Mouse (Mus musculus) forebrain, postnatal 0 days (tissue): ENCODE results near the gene Prc1. TPM values are rescaled to one million over a fixed set of nuclear protein-coding genes. Genes with fewer than 3 reads are reported as not detected.

Experiments
- ATAC-seq: fragments of 200-750 bp; cut with Nextera tagmentation; 2 replicates; pipeline ENCODE4 v1.8.0; 2017; ENCODE audit warnings: mild to moderate bottlenecking, moderate library complexity
- DNase-seq: peaks from one replicate; pipeline ENCODE4 v3.0.0-alpha.2; 2015
- H3K27ac ChIP-seq: fragments of 300-500 bp; sonication (generic); 2 replicates; pipeline ENCODE4 v1.5.1; 2014; ENCODE audit warnings: low read depth, mild to moderate bottlenecking, antibody characterized with exemption, low read length, moderate library complexity, mixed read lengths
- H3K27me3 ChIP-seq: fragments of 300-500 bp; sonication (generic); 2 replicates; pipeline ENCODE4 v1.6.1; 2014; ENCODE audit warnings: mild to moderate bottlenecking, low read length, mixed read lengths; ENCODE audit not compliant: insufficient read depth
- H3K36me3 ChIP-seq: fragments of 300-500 bp; sonication (generic); 2 replicates; pipeline ENCODE4 v1.6.1; 2014; ENCODE audit warnings: mild to moderate bottlenecking, moderate library complexity; ENCODE audit not compliant: insufficient read depth
- H3K4me1 ChIP-seq: fragments of 300-500 bp; sonication (generic); 2 replicates; pipeline ENCODE4 v1.6.1; 2014; ENCODE audit warnings: antibody characterized with exemption; ENCODE audit not compliant: insufficient read depth
- H3K4me2 ChIP-seq: fragments of 300-500 bp; sonication (generic); 2 replicates; pipeline ENCODE4 v1.6.1; 2014; ENCODE audit warnings: low read depth, mild to moderate bottlenecking, moderate library complexity
- H3K4me3 ChIP-seq: fragments of 300-500 bp; sonication (generic); 2 replicates; pipeline ENCODE4 v1.5.1; 2014; ENCODE audit warnings: low read depth, low read length, mixed read lengths
- H3K9ac ChIP-seq: fragments of 300-500 bp; sonication (generic); 2 replicates; pipeline ENCODE4 v1.6.1; 2014; ENCODE audit warnings: mild to moderate bottlenecking
- H3K9me3 ChIP-seq: fragments of 300-500 bp; sonication (generic); 2 replicates; pipeline ENCODE4 v1.6.1; 2016; ENCODE audit warnings: low read length
- CTCF ChIP-seq: sonication (generic); IDR thresholded peaks from 2 replicates; pipeline ENCODE4 v1.5.1; 2016; ENCODE audit warnings: antibody characterized with exemption, control low read depth, low read depth
- WGBS: fragments of 180-500 bp; shearing (Covaris S2); extraction: QIAGEN DNeasy Blood & Tissue Kit; methylation state at CpG from one replicate; pipeline ENCODE4 v1.1.7; 2014; 5-methylcytosine and 5-hydroxymethylcytosine counted together
- polyA plus RNA-seq: library from polyadenylated mRNA; unstranded; fragments of >200 nt; fragmentation: Nextera tagmentation; extraction: Ambion mirVana; gene quantifications from 2 replicates; pipeline ENCODE4 v1.2.1, GENCODE M21; 2015
- total RNA-seq: library from RNA; depleted of rRNA; stranded (reverse); fragments of >200 nt; gene quantifications from 2 replicates; pipeline ENCODE4 v1.2.3, GENCODE M21; 2014

Gene Prc1
- total and polyA plus RNA-seq, 2 experiments from 2014 or later = 17.1 to 23.9 TPM

GRCm38 (mm10) chr7:80299568-80299967 lies 5.3 kb downstream of the Prc1 start:
- no peaks in the 10 kb centered on the region for H3K36me3 ChIP-seq
- no peaks in the 10 kb centered on the region for H3K9me3 ChIP-seq
- DNase-seq (no peak), ATAC-seq (no peak)
- H3K4me1 ChIP-seq = no peaks in the 10 kb centered on the region
- no peaks in the 10 kb centered on the region for H3K27me3 ChIP-seq
- no peak overlapping the region for H3K4me2 ChIP-seq
- 92% methylated on average over 3 of the region's 3 CpGs for WGBS
- H3K4me3 ChIP-seq = no peak overlapping the region
- no peak for TF ChIP-seq CTCF
- H3K9ac ChIP-seq = no peak overlapping the region
- no peak overlapping the region for H3K27ac ChIP-seq

GRCm38 (mm10) chr7:80301522-80301921 lies 7.3 kb downstream of the Prc1 start:
- Histone ChIP-seq H3K4me3 (no peak overlapping the region), H3K27ac (no peak overlapping the region), H3K4me1 (no peaks in the 10 kb centered on the region), H3K4me2 (no peak overlapping the region), H3K27me3 (no peaks in the 10 kb centered on the region), H3K9me3 (no peaks in the 10 kb centered on the region), H3K9ac (no peak overlapping the region), H3K36me3 (no peaks in the 10 kb centered on the region)
- ATAC-seq (no peak), DNase-seq (no peak)
- WGBS = 88% methylated on average over 2 of the region's 2 CpGs
- no peak for TF ChIP-seq CTCF

DNA sequence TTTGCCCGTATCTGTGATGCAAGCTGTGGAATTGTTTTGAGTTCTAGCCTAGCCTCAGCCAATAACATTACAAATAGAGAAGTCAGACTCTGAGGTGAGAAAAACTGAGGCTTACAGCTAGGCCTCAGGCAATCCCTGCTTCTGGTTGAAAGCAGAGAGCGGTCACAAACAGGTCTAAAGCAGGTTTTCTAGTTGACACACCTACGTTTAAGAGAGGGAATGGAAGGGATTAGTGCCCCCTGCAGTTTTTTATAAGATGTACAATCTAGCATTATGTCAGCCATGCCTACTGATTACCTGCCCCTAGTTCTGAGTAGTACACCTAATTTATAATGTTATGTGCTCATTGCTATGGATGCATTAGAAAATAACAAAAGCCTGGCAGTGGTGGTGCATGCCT lies 13.5 kb downstream of the Prc1 start:
- H3K4me2 ChIP-seq = no peak overlapping the region
- H3K4me3 ChIP-seq = no peak overlapping the region
- no peak for TF ChIP-seq CTCF
- no peaks in the 10 kb centered on the region for H3K9me3 ChIP-seq
- no peak for ATAC-seq
- H3K4me1 ChIP-seq = no peaks in the 10 kb centered on the region
- no peak overlapping the region for H3K27ac ChIP-seq
- H3K36me3 ChIP-seq = no peaks in the 10 kb centered on the region
- no peak overlapping the region for H3K9ac ChIP-seq
- no peak for DNase-seq
- H3K27me3 ChIP-seq = no peaks in the 10 kb centered on the region
- 72% methylated on average over 3 of the region's 3 CpGs for WGBS

DNA sequence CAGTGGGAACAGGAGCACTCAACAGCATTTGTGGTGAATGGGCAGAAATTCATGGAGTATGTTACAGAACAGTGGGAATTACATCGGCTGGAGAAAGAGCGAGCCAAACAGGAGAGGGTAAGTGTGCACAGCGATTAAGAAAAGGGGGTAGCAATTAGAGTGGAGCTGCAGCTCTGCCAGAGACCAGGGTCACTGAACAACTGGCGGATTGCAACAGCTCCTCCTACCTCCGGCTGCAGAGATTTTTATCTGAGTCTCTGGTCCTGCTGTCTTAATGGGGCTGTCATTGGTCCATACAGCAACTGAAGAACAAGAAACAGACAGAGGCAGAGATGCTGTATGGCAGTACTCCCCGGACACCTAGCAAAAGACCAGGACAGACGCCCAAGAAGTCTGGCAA lies 16.5 kb downstream of the Prc1 start:
- Histone ChIP-seq H3K27ac (no peak overlapping the region), H3K36me3 (peaks cover 13% of the 10 kb centered on the region; the same call in 1 of the 2 replicates), H3K27me3 (no peaks in the 10 kb centered on the region), H3K4me1 (no peaks in the 10 kb centered on the region), H3K4me3 (no peak overlapping the region), H3K4me2 (no peak overlapping the region), H3K9me3 (no peaks in the 10 kb centered on the region), H3K9ac (no peak overlapping the region)
- ATAC-seq = no peak
- 67% methylated on average over 7 of the region's 7 CpGs for WGBS
- no peak for DNase-seq
- no peak for TF ChIP-seq CTCF

DNA sequence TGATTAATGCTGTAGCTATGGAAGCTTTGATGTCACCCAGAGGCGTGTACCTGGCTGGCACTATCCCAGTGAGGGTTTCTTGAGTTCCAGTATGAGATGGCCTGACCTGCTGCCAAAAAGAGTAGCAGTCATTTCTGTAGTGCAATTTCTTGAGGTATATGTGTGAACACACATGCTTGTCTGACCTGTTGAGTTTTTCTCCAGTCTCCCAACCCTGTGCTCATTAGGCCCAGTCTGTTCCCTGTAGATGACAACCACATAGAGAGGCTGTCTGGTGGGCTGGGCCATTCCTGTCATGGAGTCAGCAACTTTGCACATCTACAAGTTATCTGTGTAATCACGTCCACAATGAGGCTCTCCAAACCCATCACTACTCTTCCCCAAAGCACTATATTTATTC lies 21.5 kb downstream of the Prc1 start:
- no peak for DNase-seq
- TF ChIP-seq CTCF = no peak
- H3K4me3 ChIP-seq = no peak overlapping the region
- no peak overlapping the region for H3K9ac ChIP-seq
- H3K27ac ChIP-seq = no peak overlapping the region
- H3K36me3 ChIP-seq = peaks cover 19% of the 10 kb centered on the region; the same call in 1 of the 2 replicates
- no peak overlapping the region for H3K4me2 ChIP-seq
- ATAC-seq = no peak
- no peaks in the 10 kb centered on the region for H3K4me1 ChIP-seq
- H3K9me3 ChIP-seq = no peaks in the 10 kb centered on the region
- 80% methylated on average over 2 of the region's 2 CpGs for WGBS
- no peaks in the 10 kb centered on the region for H3K27me3 ChIP-seq

- peaks cover 3% of the 10 kb centered on the region; the same call in 1 of the 2 replicates for H3K4me1 ChIP-seq
- H3K4me3 ChIP-seq = no peak overlapping the region
- H3K9ac ChIP-seq = no peak overlapping the region
- ATAC-seq = no peak
- TF ChIP-seq CTCF = no peak
- DNase-seq = no peak
- 58% methylated on average over 1 of the region's 1 CpGs for WGBS
- no peak overlapping the region for H3K4me2 ChIP-seq
- peaks cover 19% of the 10 kb centered on the region; the same call in 1 of the 2 replicates for H3K36me3 ChIP-seq
- no peak overlapping the region for H3K27ac ChIP-seq
- no peaks in the 10 kb centered on the region for H3K27me3 ChIP-seq
- no peaks in the 10 kb centered on the region for H3K9me3 ChIP-seq
These were observed 23.3 kb downstream of the Prc1 start for GRCm38 (mm10) chr7:80317439-80318115.

DNA sequence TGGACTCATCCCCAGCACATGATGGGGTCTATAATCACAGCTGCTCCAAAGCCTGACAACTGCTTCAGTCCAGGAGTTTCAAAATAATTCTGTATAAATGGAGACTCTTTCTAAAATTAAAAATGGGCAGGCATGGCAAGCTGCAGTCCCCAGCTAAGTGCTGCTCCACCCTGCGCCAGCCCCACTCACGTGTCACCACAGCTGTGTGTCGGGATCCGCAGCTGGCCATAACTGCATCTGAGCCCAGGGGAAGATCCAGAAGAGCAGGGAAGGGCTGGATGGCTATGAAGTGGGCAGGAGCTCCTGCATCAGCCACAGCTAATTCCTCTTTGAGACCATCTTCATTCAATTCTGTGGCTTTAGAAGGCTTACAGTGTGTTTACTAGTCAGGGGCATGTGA lies 24.4 kb downstream of the Prc1 start:
- Histone ChIP-seq H3K27me3 (no peaks in the 10 kb centered on the region), H3K36me3 (peaks cover 18% of the 10 kb centered on the region; the same call in 1 of the 2 replicates), H3K27ac (no peak overlapping the region), H3K9ac (no peak overlapping the region), H3K4me1 (peaks cover 12% of the 10 kb centered on the region), H3K9me3 (no peaks in the 10 kb centered on the region), H3K4me3 (no peak overlapping the region), H3K4me2 (no peak overlapping the region)
- ATAC-seq (no peak), DNase-seq (no peak)
- WGBS = 91% methylated on average over 4 of the region's 4 CpGs
- no peak for TF ChIP-seq CTCF
